ENCODE assay signal across 16 mouse cellular contexts in genomic region chr5:113780082-113780752, GRCm38 (mm10). TPM values are rescaled to one million over a fixed set of nuclear protein-coding genes. Genes with fewer than 3 reads are reported as not detected.
DNase-seq lines count a peak whose midpoint lies in the region; ATAC-seq and TF ChIP-seq lines count a peak whose summit lies in the region.
"Had no signal": no experiment of that assay in that cellular context is flagged by ENCODE, and none has a peak within 500 bp of the region (broad histone marks: within the 10 kb centered on the region; RNA-seq: fewer than 3 reads in every experiment).

No protein-coding gene starts in this region.

- no peak overlapping the region for H3K4me3 ChIP-seq in layer of hippocampus, adult 2 months
- H3K4me3 ChIP-seq in embryonic facial prominence, embryonic 14.5 days (ENCODE audit: low read depth, low read length) = no peak overlapping the region
- no peak overlapping the region for H3K4me3 ChIP-seq in midbrain, embryonic 12.5 days
- H3K4me3 ChIP-seq: myocyte had no signal

- H3K27ac ChIP-seq in layer of hippocampus, adult 2 months = peak overlapping the region; percentile 70; the same call in 1 of the 2 replicates
- H3K27ac ChIP-seq in embryonic facial prominence, embryonic 14.5 days (replicated peaks; ENCODE audit: low read depth, low read length) = no peak overlapping the region
- no peak overlapping the region for H3K27ac ChIP-seq in midbrain, embryonic 12.5 days (replicated peaks)

- H3K9me3 ChIP-seq in embryonic facial prominence, embryonic 14.5 days (ENCODE audit: control insufficient read depth, low read length) = no peaks in the 10 kb centered on the region
- no peaks in the 10 kb centered on the region for H3K9me3 ChIP-seq in midbrain, embryonic 12.5 days

- peaks cover 25% of the 10 kb centered on the region for H3K36me3 ChIP-seq in embryonic facial prominence, embryonic 14.5 days (ENCODE audit: control insufficient read depth, insufficient read depth, low read length)
- H3K36me3 ChIP-seq in midbrain, embryonic 12.5 days = peaks cover 32% of the 10 kb centered on the region

- peak; percentile 23; the same call in 1 of the 2 replicates for ATAC-seq in embryonic facial prominence, embryonic 14.5 days (ENCODE audit: low read depth)
- peak; percentile 33; the same call in 1 of the 2 replicates for ATAC-seq in erythroid progenitor cell, adult 5-6 weeks (replicated peaks; ENCODE audit: low FRiP score, poor library complexity, severe bottlenecking)
- ATAC-seq in midbrain, embryonic 12.5 days (ENCODE audit: low FRiP score, low read depth) = peak; percentile 16; the same call in 1 of the 2 replicates
- ATAC-seq: intestine, postnatal 0 days had no signal

- H3K4me2 ChIP-seq in embryonic facial prominence, embryonic 14.5 days (ENCODE audit: low read depth, low read length) = no peak overlapping the region
- no peak overlapping the region for H3K4me2 ChIP-seq in midbrain, embryonic 12.5 days (replicated peaks)

- no peak for DNase-seq in layer of hippocampus, adult 2 months (ENCODE audit: low spot score in 2 of 2)
- DNase-seq in layer of hippocampus, postnatal 25 days (ENCODE audit: extremely low spot score in 1 of 2, low spot score in 1 of 2) = no peak
- DNase-seq in embryonic facial prominence, embryonic 14.5 days (ENCODE audit: low spot score) = no peak
- DNase-seq in cerebellum, postnatal 25 days = no peak
- no peak for DNase-seq in adrenal gland, adult 2 months
- DNase-seq: cerebellum, adult 11-12 months; heart, adult 11 months; kidney, postnatal 4 days; lung, adult 18-20 months; right cerebral cortex, postnatal 4 days; thymus, adult 2 months had no signal

- no peak for TF ChIP-seq CTCF in layer of hippocampus, adult 2 months (conservative IDR thresholded peaks at IDR 0.05)

- peaks cover 12% of the 10 kb centered on the region; the same call in 1 of the 2 replicates for H3K4me1 ChIP-seq in embryonic facial prominence, embryonic 14.5 days (ENCODE audit: control insufficient read depth, insufficient read depth, low read length)
- H3K4me1 ChIP-seq in midbrain, embryonic 12.5 days = no peaks in the 10 kb centered on the region

- no peak overlapping the region for H3K9ac ChIP-seq in embryonic facial prominence, embryonic 14.5 days (ENCODE audit: low read depth, low read length)
- no peak overlapping the region for H3K9ac ChIP-seq in midbrain, embryonic 12.5 days (replicated peaks)

- no peaks in the 10 kb centered on the region for H3K27me3 ChIP-seq in embryonic facial prominence, embryonic 14.5 days (replicated peaks; ENCODE audit: control insufficient read depth, insufficient read depth, low read length)
- H3K27me3 ChIP-seq in midbrain, embryonic 12.5 days = peaks cover 24% of the 10 kb centered on the region
- H3K27me3 ChIP-seq: CH12.LX had no signal

- 91% methylated on average over 3 of the region's 3 CpGs for WGBS in embryonic facial prominence, embryonic 14.5 days
- WGBS in midbrain, embryonic 12.5 days = 97% methylated on average over 3 of the region's 3 CpGs

RNA-seq across cellular contexts. Expression of gene Iscu, which starts 7.7 kb away (rescaled TPM):
- 100 to 1,000 TPM; 111 to 122 TPM for total RNA-seq in layer of hippocampus, adult 2 months (2021)
- total RNA-seq in layer of hippocampus, postnatal 25 days (2021) = 100 to 1,000 TPM; 115 to 126 TPM
- polyA plus RNA-seq in embryonic facial prominence, embryonic 14.5 days (2014; fragmentation: Nextera tagmentation; extraction: Ambion mirVana) = 103 and 107 TPM in 2 replicates
- 54.9 and 75.3 TPM in 2 replicates for total RNA-seq in erythroid progenitor cell, adult 5-6 weeks (2015; ENCODE audit: low replicate concordance)
- 36.4 and 52.0 TPM in 2 replicates for total RNA-seq in erythroid progenitor cell, adult 5-6 weeks (2017; ENCODE audit: low replicate concordance)
- 113 and 117 TPM in 2 replicates for polyA plus RNA-seq in midbrain, embryonic 12.5 days (2016; fragmentation: Nextera tagmentation; extraction: Ambion mirVana)
- 100 to 1,000 TPM; 657 to 936 TPM for total RNA-seq in adrenal gland, adult 2 months (2021)
- 305 and 399 TPM in 2 replicates for polyA plus RNA-seq in adrenal gland, adult 2 months (2012; rRNA removed)

RNA-seq across cellular contexts. Expression of gene Sart3, which starts 7.9 kb away (rescaled TPM):
- total RNA-seq in layer of hippocampus, adult 2 months (2021) = 10 to 100 TPM; 53.5 to 54.4 TPM
- 10 to 100 TPM; 41.0 to 47.6 TPM for total RNA-seq in layer of hippocampus, postnatal 25 days (2021)
- 37.2 and 39.3 TPM in 2 replicates for polyA plus RNA-seq in embryonic facial prominence, embryonic 14.5 days (2014; fragmentation: Nextera tagmentation; extraction: Ambion mirVana)
- 8.4 and 22.0 TPM in 2 replicates for total RNA-seq in erythroid progenitor cell, adult 5-6 weeks (2015; ENCODE audit: low replicate concordance)
- total RNA-seq in erythroid progenitor cell, adult 5-6 weeks (2017; ENCODE audit: low replicate concordance) = 32.1 and 44.9 TPM in 2 replicates
- 80.7 and 81.6 TPM in 2 replicates for polyA plus RNA-seq in midbrain, embryonic 12.5 days (2016; fragmentation: Nextera tagmentation; extraction: Ambion mirVana)
- 10 to 100 TPM; 26.3 to 29.8 TPM for total RNA-seq in adrenal gland, adult 2 months (2021)
- polyA plus RNA-seq in adrenal gland, adult 2 months (2012; rRNA removed) = 12.7 and 16.2 TPM in 2 replicates

RNA-seq across cellular contexts. Expression of gene Tmem119, which starts 20.1 kb away (rescaled TPM):
- total RNA-seq in layer of hippocampus, adult 2 months (2021) = 10 to 100 TPM; 22.8 to 24.0 TPM
- total RNA-seq in layer of hippocampus, postnatal 25 days (2021) = 10 to 100 TPM; 18.4 to 23.9 TPM
- polyA plus RNA-seq in embryonic facial prominence, embryonic 14.5 days (2014; fragmentation: Nextera tagmentation; extraction: Ambion mirVana) = 94.4 and 109 TPM in 2 replicates
- 2.9 TPM in 1 of 2 replicates, not detected in the other for total RNA-seq in erythroid progenitor cell, adult 5-6 weeks (2015; ENCODE audit: low replicate concordance)
- 3.0 TPM in 1 of 2 replicates, not detected in the other for total RNA-seq in erythroid progenitor cell, adult 5-6 weeks (2017; ENCODE audit: low replicate concordance)
- 19.1 and 26.4 TPM in 2 replicates for polyA plus RNA-seq in midbrain, embryonic 12.5 days (2016; fragmentation: Nextera tagmentation; extraction: Ambion mirVana)
- 10 to 100 TPM; 10.1 to 19.8 TPM for total RNA-seq in adrenal gland, adult 2 months (2021)
- 20.1 and 21.1 TPM in 2 replicates for polyA plus RNA-seq in adrenal gland, adult 2 months (2012; rRNA removed)

RNA-seq across cellular contexts. Expression of gene Ficd, which starts 44.6 kb away (rescaled TPM):
- total RNA-seq in layer of hippocampus, adult 2 months (2021) = 10 to 100 TPM; 12.2 to 12.5 TPM
- 10 to 100 TPM; 12.8 to 13.1 TPM for total RNA-seq in layer of hippocampus, postnatal 25 days (2021)
- polyA plus RNA-seq in embryonic facial prominence, embryonic 14.5 days (2014; fragmentation: Nextera tagmentation; extraction: Ambion mirVana) = 5.4 and 6.4 TPM in 2 replicates
- total RNA-seq in erythroid progenitor cell, adult 5-6 weeks (2015; ENCODE audit: low replicate concordance) = 1.4 TPM in 1 of 2 replicates, not detected in the other
- 0.30 and 2.2 TPM in 2 replicates for total RNA-seq in erythroid progenitor cell, adult 5-6 weeks (2017; ENCODE audit: low replicate concordance)
- 6.5 and 6.9 TPM in 2 replicates for polyA plus RNA-seq in midbrain, embryonic 12.5 days (2016; fragmentation: Nextera tagmentation; extraction: Ambion mirVana)
- 10 to 100 TPM; 10.5 to 19.5 TPM for total RNA-seq in adrenal gland, adult 2 months (2021)
- 11.8 and 12.3 TPM in 2 replicates for polyA plus RNA-seq in adrenal gland, adult 2 months (2012; rRNA removed)

RNA-seq across cellular contexts. Expression of gene Selplg, which starts 52.2 kb away (rescaled TPM):
- 10 to 100 TPM; 28.3 to 28.8 TPM for total RNA-seq in layer of hippocampus, adult 2 months (2021)
- 10 to 100 TPM; 29.3 to 33.5 TPM for total RNA-seq in layer of hippocampus, postnatal 25 days (2021)
- 4.9 and 5.2 TPM in 2 replicates for polyA plus RNA-seq in embryonic facial prominence, embryonic 14.5 days (2014; fragmentation: Nextera tagmentation; extraction: Ambion mirVana)
- total RNA-seq in erythroid progenitor cell, adult 5-6 weeks (2015; ENCODE audit: low replicate concordance) = 81.1 and 83.0 TPM in 2 replicates
- 26.7 and 29.5 TPM in 2 replicates for total RNA-seq in erythroid progenitor cell, adult 5-6 weeks (2017; ENCODE audit: low replicate concordance)
- polyA plus RNA-seq in midbrain, embryonic 12.5 days (2016; fragmentation: Nextera tagmentation; extraction: Ambion mirVana) = 1.1 and 1.4 TPM in 2 replicates
- total RNA-seq in adrenal gland, adult 2 months (2021) = 1 to 10 TPM; 5.1 to 6.5 TPM
- polyA plus RNA-seq in adrenal gland, adult 2 months (2012; rRNA removed) = 16.3 and 18.0 TPM in 2 replicates
- polyA plus RNA-seq: myocyte had no signal

Comparison
In these comparisons a context has a peak if more than half of its experiments do, and no peak if none do; other contexts are left out.
1. RNA of gene Iscu, which starts 7.7 kb away (total RNA-seq): 657 to 936 TPM in adrenal gland, adult 2 months; 115 to 126 TPM in layer of hippocampus, postnatal 25 days, 111 to 122 TPM in layer of hippocampus, adult 2 months and 36.4 to 75.3 TPM in erythroid progenitor cell, adult 5-6 weeks; every median in the first group is over 4 times any median in the second.
2. Peak in every context shown above with its lines, with median percentiles within 50 percentile points of each other: ATAC-seq.